Mouse (Mus musculus): Measurements from ENCODE around the gene Hsd17b3. TPM values are rescaled to one million over a fixed set of nuclear protein-coding genes. Genes with fewer than 3 reads are reported as not detected.

The Hsd17b3 gene
- polyA plus RNA-seq, 1 experiment: 0.25 TPM

DNA sequence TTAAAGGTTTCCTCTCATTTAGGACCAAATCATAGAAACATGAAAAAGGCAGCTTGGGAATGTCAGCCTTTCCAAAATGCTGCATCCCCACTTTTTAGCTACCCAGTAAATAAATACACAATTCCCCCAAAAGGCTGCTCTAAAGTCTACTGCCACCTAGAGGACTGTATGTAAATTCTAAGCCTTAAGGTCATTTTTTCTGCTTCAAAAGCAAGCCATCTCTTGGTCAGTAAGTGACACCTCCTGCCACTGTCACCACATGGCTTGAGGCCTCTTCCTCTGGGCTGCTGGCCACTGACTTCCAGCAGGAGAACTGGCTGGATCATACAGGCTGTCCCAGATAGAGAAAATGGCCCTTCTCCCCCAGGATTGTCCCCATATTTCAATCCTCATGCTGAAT, 50.9 kb downstream of the Hsd17b3 start:
- DNase-seq (ENCODE audit: low read depth): no peak
- peak; percentile 27; the same call in 1 of the 2 replicates for TF ChIP-seq CTCF (IDR thresholded peaks at IDR 0.05; ENCODE audit: borderline replicate concordance, extremely low read depth, insufficient read depth, insufficient read length)
- no peak for TF ChIP-seq POLR2A (IDR thresholded peaks at IDR 0.05; ENCODE audit: borderline replicate concordance, extremely low read depth, insufficient read depth, insufficient read length, poor library complexity, severe bottlenecking)

DNA sequence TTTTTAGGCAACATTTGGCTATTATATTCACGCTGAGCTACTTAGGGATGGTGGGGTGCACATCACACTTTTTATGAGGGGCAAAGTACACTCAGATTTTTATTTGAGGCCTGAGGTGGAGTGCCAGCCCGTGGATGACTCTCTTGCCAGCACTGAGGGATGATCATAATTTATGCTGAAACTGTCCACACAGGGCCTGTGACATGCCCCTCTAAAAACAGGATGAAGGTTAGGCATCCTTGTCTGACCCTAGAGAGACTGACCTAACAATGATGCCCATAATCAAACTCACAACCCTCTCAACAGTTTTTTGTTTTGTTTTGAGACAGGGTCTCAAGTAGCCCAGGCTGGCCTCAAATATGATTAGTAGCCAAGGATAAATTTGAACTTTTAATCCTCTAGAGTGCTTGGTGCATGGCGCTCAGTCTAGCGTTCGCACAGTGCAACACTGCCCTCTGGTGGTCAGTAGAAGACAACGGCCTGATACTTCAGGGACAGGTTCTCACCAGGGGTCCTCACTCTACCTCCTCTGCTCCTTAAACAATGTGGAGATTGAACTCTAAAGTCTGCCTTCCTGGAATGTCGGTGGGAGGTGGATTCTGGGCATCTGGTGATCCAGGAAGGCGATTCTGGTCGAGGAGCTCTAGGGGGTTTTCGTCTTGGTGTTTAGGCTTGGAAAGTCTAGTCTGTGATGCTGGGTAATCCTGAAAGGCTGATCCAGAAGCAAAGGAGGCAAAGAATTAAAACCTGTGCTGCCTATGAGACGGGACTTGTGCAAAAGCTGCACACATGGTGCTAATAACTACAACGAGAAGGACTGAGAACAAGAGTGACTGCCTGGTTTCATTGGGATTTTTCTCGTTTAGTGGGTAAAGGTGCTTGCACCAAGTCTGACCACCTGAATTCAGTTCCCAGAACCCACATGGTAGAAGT, 52.7 kb downstream of the Hsd17b3 start:
- peak; percentile 87 for DNase-seq (ENCODE audit: low read depth)
- TF ChIP-seq POLR2A (IDR thresholded peaks at IDR 0.05; ENCODE audit: borderline replicate concordance, extremely low read depth, insufficient read depth, insufficient read length, poor library complexity, severe bottlenecking) (no peak), CTCF (IDR thresholded peaks at IDR 0.05; ENCODE audit: borderline replicate concordance, extremely low read depth, insufficient read depth, insufficient read length) (peak; percentile 94)

DNA sequence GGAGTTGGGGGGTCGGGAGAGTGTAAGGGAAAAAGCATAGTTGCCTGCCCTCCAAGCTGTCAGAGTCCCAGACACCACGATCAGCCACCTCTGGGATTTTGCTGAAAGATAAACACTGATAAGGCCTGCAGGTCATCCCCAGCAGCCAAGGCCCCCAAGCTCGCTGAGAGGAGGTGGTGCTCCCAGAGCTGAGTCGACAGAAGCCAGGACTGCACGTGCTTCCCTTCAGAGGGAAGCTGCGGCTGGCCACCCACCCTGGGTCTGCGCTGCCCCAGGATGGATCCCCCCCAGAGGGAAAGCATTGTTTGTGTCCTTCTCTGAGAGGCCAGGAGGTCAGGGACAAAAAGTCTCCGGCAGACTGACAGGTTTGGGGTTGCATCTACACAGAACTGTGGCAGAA, 54.0 kb downstream of the Hsd17b3 start:
- TF ChIP-seq POLR2A (IDR thresholded peaks at IDR 0.05; ENCODE audit: borderline replicate concordance, extremely low read depth, insufficient read depth, insufficient read length, poor library complexity, severe bottlenecking): no peak
- no peak for TF ChIP-seq CTCF (IDR thresholded peaks at IDR 0.05; ENCODE audit: borderline replicate concordance, extremely low read depth, insufficient read depth, insufficient read length)
- no peak for DNase-seq (ENCODE audit: low read depth)

DNA sequence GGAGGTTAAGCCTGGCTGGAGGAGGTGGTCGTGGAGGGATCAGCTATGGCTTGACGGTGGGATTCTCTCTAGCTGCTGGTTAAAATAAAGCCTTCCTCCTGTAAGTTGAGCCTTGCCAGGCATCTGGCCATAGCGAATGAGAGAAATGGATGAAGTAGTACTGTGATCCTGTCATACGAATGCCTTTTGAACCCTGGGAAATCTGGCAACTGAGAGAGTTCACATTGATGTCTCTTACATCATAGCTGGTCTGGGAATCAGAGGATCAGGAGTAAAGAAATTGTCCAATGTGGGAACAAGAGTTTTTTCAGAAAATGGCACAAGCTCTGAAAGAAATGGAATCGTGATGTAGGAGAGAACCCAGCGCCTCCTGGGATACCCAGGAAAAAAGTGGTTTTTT, 55.1 kb downstream of the Hsd17b3 start:
- no peak for DNase-seq (ENCODE audit: low read depth)
- TF ChIP-seq CTCF (IDR thresholded peaks at IDR 0.05; ENCODE audit: borderline replicate concordance, extremely low read depth, insufficient read depth, insufficient read length) (no peak), POLR2A (IDR thresholded peaks at IDR 0.05; ENCODE audit: borderline replicate concordance, extremely low read depth, insufficient read depth, insufficient read length, poor library complexity, severe bottlenecking) (no peak)

DNA sequence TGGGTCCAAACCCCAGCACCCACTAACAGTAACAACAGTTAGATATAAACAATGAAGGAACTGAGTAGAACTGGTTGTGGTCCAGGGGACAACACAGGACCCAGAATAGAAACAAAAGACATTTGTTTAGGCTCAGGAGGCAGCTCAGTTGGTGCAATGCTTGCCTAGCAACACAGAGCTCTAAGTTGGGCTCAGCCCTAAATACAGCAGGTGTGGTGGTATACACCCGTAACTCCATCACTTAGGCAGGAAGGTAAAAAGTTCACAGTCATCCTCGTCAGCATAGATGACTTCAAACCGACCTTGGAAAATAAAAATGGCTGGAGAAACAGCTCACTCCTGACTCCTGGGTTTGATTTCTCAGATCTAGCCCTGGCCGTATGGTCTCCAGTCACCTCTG, 55.8 kb downstream of the Hsd17b3 start:
- TF ChIP-seq POLR2A (IDR thresholded peaks at IDR 0.05; ENCODE audit: borderline replicate concordance, extremely low read depth, insufficient read depth, insufficient read length, poor library complexity, severe bottlenecking) (no peak), CTCF (IDR thresholded peaks at IDR 0.05; ENCODE audit: borderline replicate concordance, extremely low read depth, insufficient read depth, insufficient read length) (no peak)

DNA sequence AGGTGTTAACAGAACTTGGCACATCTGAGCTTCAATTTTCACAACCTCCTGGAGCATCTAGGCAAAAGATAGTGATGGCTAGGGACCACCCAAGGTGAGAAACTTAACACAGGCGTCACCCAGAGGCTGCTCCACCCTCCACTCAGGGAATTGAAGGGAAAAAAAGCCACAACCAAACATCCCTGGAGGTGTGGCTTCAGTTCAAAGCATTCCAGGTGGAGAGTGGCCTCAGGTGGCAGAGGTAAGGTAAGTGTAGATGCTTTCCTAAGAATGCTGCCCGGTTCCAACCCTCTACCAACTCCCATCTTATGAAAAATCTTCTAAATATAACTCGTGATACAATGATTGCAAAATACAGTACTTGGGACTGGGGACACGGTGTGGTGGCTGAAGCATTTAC, 57.8 kb downstream of the Hsd17b3 start:
- DNase-seq (ENCODE audit: low read depth): no peak
- TF ChIP-seq POLR2A (IDR thresholded peaks at IDR 0.05; ENCODE audit: borderline replicate concordance, extremely low read depth, insufficient read depth, insufficient read length, poor library complexity, severe bottlenecking) (no peak), CTCF (IDR thresholded peaks at IDR 0.05; ENCODE audit: borderline replicate concordance, extremely low read depth, insufficient read depth, insufficient read length) (no peak)

More for the DNA sequence above, 55.8 kb downstream of the Hsd17b3 start:
- no peak for DNase-seq (ENCODE audit: low read depth)

DNA sequence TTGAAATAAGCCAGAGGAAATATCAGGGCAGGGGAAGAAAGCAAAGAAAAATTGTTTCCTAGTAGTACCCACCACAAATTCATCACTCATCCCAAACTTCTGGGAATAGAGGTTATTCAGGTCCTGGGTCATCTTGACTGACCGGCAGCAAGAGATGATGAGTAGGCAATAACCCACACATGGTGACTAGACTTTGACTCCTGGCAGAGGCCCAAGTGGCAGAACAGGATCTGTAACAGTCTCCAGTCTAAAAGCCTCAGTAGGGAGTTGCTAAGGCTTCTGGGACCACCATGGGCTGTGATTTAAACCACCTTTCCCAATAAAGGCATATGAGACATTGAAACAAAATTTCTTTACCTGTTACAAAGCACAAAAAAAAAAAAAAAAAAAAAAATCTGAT, 58.2 kb downstream of the Hsd17b3 start:
- no peak for DNase-seq (ENCODE audit: low read depth)
- no peak for TF ChIP-seq CTCF (IDR thresholded peaks at IDR 0.05; ENCODE audit: borderline replicate concordance, extremely low read depth, insufficient read depth, insufficient read length)
- TF ChIP-seq POLR2A (IDR thresholded peaks at IDR 0.05; ENCODE audit: borderline replicate concordance, extremely low read depth, insufficient read depth, insufficient read length, poor library complexity, severe bottlenecking): no peak

DNA sequence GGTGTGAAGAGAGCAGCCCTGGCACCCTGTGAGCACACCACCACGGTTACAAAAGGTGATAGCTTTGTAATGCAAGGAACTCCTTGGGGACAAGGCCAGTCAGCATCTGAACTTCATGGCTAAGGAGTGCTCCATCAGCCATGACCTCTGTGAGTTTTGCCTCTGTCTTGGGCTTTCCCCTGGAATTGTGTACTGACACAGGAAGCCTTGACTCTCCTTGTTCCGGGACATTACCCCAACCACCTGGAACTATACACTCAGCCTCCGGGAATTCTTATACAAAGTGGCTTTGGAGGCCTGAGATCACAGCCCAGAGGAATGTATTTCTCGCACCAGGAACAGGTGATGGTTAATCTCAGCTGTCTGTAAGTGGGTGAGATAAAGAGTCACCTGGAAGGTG, 64.2 kb downstream of the Hsd17b3 start:
- TF ChIP-seq POLR2A (IDR thresholded peaks at IDR 0.05; ENCODE audit: borderline replicate concordance, extremely low read depth, insufficient read depth, insufficient read length, poor library complexity, severe bottlenecking) (no peak), CTCF (IDR thresholded peaks at IDR 0.05; ENCODE audit: borderline replicate concordance, extremely low read depth, insufficient read depth, insufficient read length) (no peak)
- DNase-seq (ENCODE audit: low read depth): no peak

DNA sequence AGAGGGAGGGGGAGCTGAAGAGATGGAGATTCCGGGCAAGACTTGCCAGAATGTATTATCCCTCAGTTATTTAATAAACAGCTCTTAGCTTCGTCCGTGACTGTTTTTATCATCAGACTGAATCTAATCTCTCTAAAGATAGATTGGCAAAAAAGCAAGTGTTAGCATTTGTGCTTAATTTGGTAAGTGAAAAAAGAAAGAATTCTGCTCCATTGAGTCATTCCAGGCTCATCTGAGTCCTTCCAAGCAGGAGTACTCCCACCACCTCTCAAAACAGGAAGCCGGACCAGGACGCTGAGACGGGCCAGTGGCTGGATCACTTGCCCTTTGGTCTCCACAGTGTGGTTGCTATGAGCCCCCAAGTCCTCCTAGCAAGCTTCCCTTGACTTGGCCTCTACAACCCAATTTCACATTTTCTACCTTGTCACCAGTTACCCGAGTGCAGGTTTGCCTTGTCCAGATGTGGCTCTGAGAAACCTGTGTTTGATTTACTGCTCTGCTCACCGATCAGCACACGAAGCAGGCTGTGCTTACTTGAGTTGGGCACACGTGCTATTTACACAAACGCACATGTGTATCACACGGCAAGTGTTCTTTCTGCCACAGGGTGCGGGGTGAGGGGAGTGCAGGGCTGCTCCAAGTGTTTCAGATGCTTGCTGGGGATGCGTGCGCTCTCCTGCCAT, 66.1 kb downstream of the Hsd17b3 start:
- DNase-seq (ENCODE audit: low read depth): no peak
- TF ChIP-seq POLR2A (IDR thresholded peaks at IDR 0.05; ENCODE audit: borderline replicate concordance, extremely low read depth, insufficient read depth, insufficient read length, poor library complexity, severe bottlenecking): no peak
- no peak for TF ChIP-seq CTCF (IDR thresholded peaks at IDR 0.05; ENCODE audit: borderline replicate concordance, extremely low read depth, insufficient read depth, insufficient read length)

DNA sequence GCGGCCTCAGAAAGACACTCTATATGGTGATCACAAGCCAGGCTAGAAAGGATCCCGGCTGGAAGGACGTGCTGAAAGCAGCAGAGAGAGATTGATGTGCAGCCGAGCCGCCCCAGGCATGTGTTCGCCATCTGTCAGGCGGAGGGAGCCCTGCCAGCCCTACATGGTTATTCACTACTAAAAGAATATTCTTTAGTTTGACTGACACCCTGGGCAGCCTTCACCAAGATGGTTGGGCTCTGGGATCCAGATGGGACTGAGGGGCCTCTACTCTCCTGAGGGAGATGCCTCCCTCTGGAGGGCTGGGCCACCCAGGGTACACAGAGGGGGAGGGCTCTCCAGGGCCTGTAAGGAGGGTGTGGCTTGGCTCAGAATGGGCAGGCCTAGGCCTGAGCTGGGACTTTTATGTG, 68.1 kb downstream of the Hsd17b3 start:
- TF ChIP-seq POLR2A (IDR thresholded peaks at IDR 0.05; ENCODE audit: borderline replicate concordance, extremely low read depth, insufficient read depth, insufficient read length, poor library complexity, severe bottlenecking) (no peak), CTCF (IDR thresholded peaks at IDR 0.05; ENCODE audit: borderline replicate concordance, extremely low read depth, insufficient read depth, insufficient read length) (no peak)

DNA sequence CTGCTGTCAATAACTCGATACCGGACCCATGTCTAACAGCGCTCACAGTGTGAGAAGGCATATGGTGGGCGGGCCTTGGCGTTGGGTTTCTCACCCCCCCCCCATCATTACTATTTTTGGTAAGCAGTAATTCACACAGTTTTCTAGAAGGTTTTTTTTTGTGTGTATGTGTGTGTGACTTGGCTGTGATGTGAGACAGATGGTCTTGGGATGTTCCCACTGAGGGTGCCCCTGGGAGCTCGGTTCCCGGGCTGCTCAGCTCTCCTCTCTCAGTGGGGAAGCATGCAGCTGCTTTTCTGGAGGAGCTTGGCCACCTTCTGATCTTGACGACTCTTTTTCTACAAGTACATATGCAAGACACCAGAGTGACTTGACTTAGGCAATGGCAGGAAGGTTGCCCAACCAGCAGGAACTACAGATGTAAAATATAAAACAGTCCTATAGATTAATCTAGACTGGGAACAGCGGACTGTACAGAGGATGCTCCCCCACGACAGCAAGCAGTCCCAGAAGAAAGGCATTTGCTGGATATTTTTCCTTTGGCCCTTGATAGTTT, 70.4 kb downstream of the Hsd17b3 start:
- TF ChIP-seq POLR2A (IDR thresholded peaks at IDR 0.05; ENCODE audit: borderline replicate concordance, extremely low read depth, insufficient read depth, insufficient read length, poor library complexity, severe bottlenecking) (no peak), CTCF (IDR thresholded peaks at IDR 0.05; ENCODE audit: borderline replicate concordance, extremely low read depth, insufficient read depth, insufficient read length) (no peak)
- peak; percentile 81 for DNase-seq (ENCODE audit: low read depth)

More for the DNA sequence above, 68.1 kb downstream of the Hsd17b3 start:
- peak; percentile 94 for DNase-seq (ENCODE audit: low read depth)
